Mouse (Mus musculus) ES-E14 (cell line): ENCODE data around the gene Bcl2l12. TPM values are rescaled to one million over a fixed set of nuclear protein-coding genes. Genes with fewer than 3 reads are reported as not detected.

Experiments
- DNase-seq: peaks from one replicate; pipeline ENCODE4 v3.0.0-alpha.2; 2013; ENCODE audit warnings: low read depth, low spot score
- H3K27ac ChIP-seq: 2 replicates; pipeline ENCODE4 v1.5.1; 2012; ENCODE audit warnings: low read depth, mild to moderate bottlenecking, low read length, moderate library complexity, mixed read lengths; ENCODE audit not compliant: poor library complexity, insufficient read depth, severe bottlenecking
- H3K36me3 ChIP-seq: 2 replicates; pipeline ENCODE4 v1.6.1; 2012; ENCODE audit warnings: mild to moderate bottlenecking, low read length, moderate library complexity, mixed read lengths; ENCODE audit not compliant: control insufficient read depth, poor library complexity, insufficient read depth, severe bottlenecking
- H3K4me1 ChIP-seq, 2 experiments: fragments of 150-350 bp in 1 of 2; sonication (generic) in 1 of 2; 2 replicates each; pipeline ENCODE4 v1.6.1; 2012; ENCODE audit warnings: low read length in 2 of 2, mild to moderate bottlenecking in 1 of 2, mixed read lengths in 1 of 2; ENCODE audit not compliant: control insufficient read depth in 2 of 2, insufficient read depth in 2 of 2, poor library complexity in 1 of 2
- H3K4me3 ChIP-seq, 2 experiments: fragments of 150-350 bp in 1 of 2; sonication (generic) in 1 of 2; 2 replicates each; pipeline ENCODE4 v1.5.1; 2012; ENCODE audit warnings: low read length in 2 of 2, low read depth in 1 of 2, mild to moderate bottlenecking in 1 of 2, mixed read lengths in 1 of 2; ENCODE audit not compliant: insufficient read depth in 1 of 2, poor library complexity in 1 of 2, severe bottlenecking in 1 of 2
- H3K9ac ChIP-seq: 2 replicates; pipeline ENCODE4 v1.6.1; 2012; ENCODE audit warnings: low read depth, mild to moderate bottlenecking, low read length, mixed read lengths; ENCODE audit not compliant: poor library complexity, insufficient read depth, severe bottlenecking
- H3K9me3 ChIP-seq: fragments of 150-350 bp; sonication (generic); 2 replicates; pipeline ENCODE4 v1.6.1; 2012; ENCODE audit warnings: low read depth, mild to moderate bottlenecking, low read length; ENCODE audit not compliant: control insufficient read depth, insufficient read depth
- CHD2 ChIP-seq: IDR thresholded peaks from 2 replicates; pipeline ENCODE4 v1.6.1; 2014; ENCODE audit warnings: mild to moderate bottlenecking, low read depth, low read length, inconsistent platforms
- HCFC1 ChIP-seq: IDR thresholded peaks from 2 replicates; pipeline ENCODE4 v1.6.1; 2012; ENCODE audit warnings: low read length, inconsistent platforms, borderline replicate concordance; ENCODE audit not compliant: insufficient read depth
- MAFK ChIP-seq: IDR thresholded peaks from 2 replicates; pipeline ENCODE4 v1.6.1; 2014; ENCODE audit warnings: mild to moderate bottlenecking, low read depth, low read length, inconsistent platforms; ENCODE audit not compliant: insufficient read depth
- ZC3H11A ChIP-seq: IDR thresholded peaks from 2 replicates; pipeline ENCODE4 v1.6.1; 2012; ENCODE audit warnings: low read depth, mild to moderate bottlenecking, inconsistent platforms, low read length, borderline replicate concordance
- ZNF384 ChIP-seq: IDR thresholded peaks from 2 replicates; pipeline ENCODE4 v1.6.1; 2012; ENCODE audit warnings: low read depth, low read length, inconsistent platforms
- in situ Hi-C, 2 experiments: fragments of 600-800 bp; cut with MboI; formaldehyde crosslinking; loops; one replicate each; pipeline ENCODE4 v1.15.1; 2025; ENCODE audit warnings: low sequenced_read_pairs in 2 of 2, inconsistent platforms in 1 of 2; ENCODE audit not compliant: unreplicated experiment in 2 of 2
- total RNA-seq: library from RNA; depleted of rRNA; stranded (reverse); fragments of 300-350 nt; gene quantifications from 2 replicates; pipeline ENCODE4 v1.2.3, GENCODE M21; 2012

Bcl2l12 gene
- total RNA-seq, 1 experiment: 13.0 TPM

GRCm38 (mm10) chr7:45035631-45036030 lies 37.1 kb upstream of the Bcl2l12 start:
- TF ChIP-seq CHD2 (no peak), ZNF384 (no peak), MAFK (no peak), ZC3H11A (no peak), HCFC1 (no peak)
- H3K9me3 ChIP-seq: no peaks in the 10 kb centered on the region
- no peak overlapping the region for H3K4me3 ChIP-seq
- DNase-seq: no peak
- H3K4me1 ChIP-seq: no peaks in the 10 kb centered on the region
- H3K36me3 ChIP-seq: peaks cover 55% of the 10 kb centered on the region
- H3K27ac ChIP-seq: no peak overlapping the region
- H3K9ac ChIP-seq: no peak overlapping the region
- in situ Hi-C loops: no loop called here

- no peak for DNase-seq
- no peak overlapping the region for H3K9ac ChIP-seq
- no peak for TF ChIP-seq HCFC1
- no peak for TF ChIP-seq ZC3H11A
- TF ChIP-seq CHD2: no peak
- no peak for TF ChIP-seq MAFK
- TF ChIP-seq ZNF384: no peak
- in situ Hi-C loops: no loop called here
- H3K4me1 ChIP-seq: no peaks in the 10 kb centered on the region
- no peaks in the 10 kb centered on the region for H3K9me3 ChIP-seq
- H3K36me3 ChIP-seq: peaks cover 59% of the 10 kb centered on the region
- H3K4me3 ChIP-seq: no peak overlapping the region
- no peak overlapping the region for H3K27ac ChIP-seq
These were observed 35.3 kb upstream of the Bcl2l12 start for GRCm38 (mm10) chr7:45033722-45034359.

GRCm38 (mm10) chr7:45030857-45031256 lies 32.3 kb upstream of the Bcl2l12 start:
- in situ Hi-C loops: no loop called here
- no peak overlapping the region for H3K9ac ChIP-seq
- peaks cover 66% of the 10 kb centered on the region for H3K36me3 ChIP-seq
- no peak for DNase-seq
- no peak overlapping the region for H3K4me3 ChIP-seq
- TF ChIP-seq CHD2 (no peak), ZC3H11A (no peak), MAFK (no peak), HCFC1 (no peak)
- H3K27ac ChIP-seq: no peak overlapping the region
- peaks cover 0 to 7% of the 10 kb centered on the region in 2 experiments; a peak in 1 of 4 replicates for H3K4me1 ChIP-seq
- H3K9me3 ChIP-seq: no peaks in the 10 kb centered on the region

GRCm38 (mm10) chr7:45029995-45030394 lies 31.5 kb upstream of the Bcl2l12 start:
- H3K27ac ChIP-seq: no peak overlapping the region
- in situ Hi-C loops: no loop called here
- TF ChIP-seq HCFC1 (no peak), ZNF384 (no peak), MAFK (no peak), ZC3H11A (no peak), CHD2 (no peak)
- H3K36me3 ChIP-seq: peaks cover 63% of the 10 kb centered on the region
- H3K9ac ChIP-seq: no peak overlapping the region
- peaks cover 0 to 7% of the 10 kb centered on the region in 2 experiments; a peak in 1 of 4 replicates for H3K4me1 ChIP-seq
- no peak overlapping the region for H3K4me3 ChIP-seq
- no peak for DNase-seq
- H3K9me3 ChIP-seq: no peaks in the 10 kb centered on the region
